Mouse (Mus musculus) MEL (cell line): ENCODE data around the gene Elavl2. TPM values are rescaled to one million over a fixed set of nuclear protein-coding genes. Genes with fewer than 3 reads are reported as not detected.

Experiments used
- DNase-seq: peaks from one replicate; pipeline ENCODE4 v3.0.0; 2011; ENCODE audit warnings: low read depth, low spot score
- H3K27ac ChIP-seq: 2 replicates; pipeline ENCODE4 v1.5.1; 2012; ENCODE audit warnings: low read depth, mild to moderate bottlenecking, control low read depth, low read length, moderate library complexity; ENCODE audit not compliant: control insufficient read depth
- H3K27me3 ChIP-seq, 2 experiments: fragments of 150-350 bp in 1 of 2; sonication (generic) in 1 of 2; 2 replicates each; pipeline ENCODE4 v1.6.1; 2012; ENCODE audit warnings: low read length in 2 of 2, mild to moderate bottlenecking in 2 of 2, improper control_type of control experiment in 1 of 2, moderate library complexity in 1 of 2; ENCODE audit not compliant: insufficient read depth in 2 of 2, control insufficient read depth in 1 of 2
- H3K36me3 ChIP-seq, 2 experiments: 2 replicates each; pipeline ENCODE4 v1.6.1; 2012 to 2014; ENCODE audit warnings: low read length in 2 of 2, improper control_type of control experiment in 1 of 2, inconsistent platforms in 1 of 2, mild to moderate bottlenecking in 1 of 2; ENCODE audit not compliant: insufficient read depth in 2 of 2, control insufficient read depth in 1 of 2
- H3K4me1 ChIP-seq, 2 experiments: fragments of 150-350 bp in 1 of 2; sonication (generic) in 1 of 2; 2 replicates each; pipeline ENCODE4 v1.6.1; 2012; ENCODE audit warnings: low read length in 2 of 2, improper control_type of control experiment in 1 of 2, mild to moderate bottlenecking in 1 of 2; ENCODE audit not compliant: insufficient read depth in 2 of 2, control insufficient read depth in 1 of 2
- H3K4me3 ChIP-seq, 2 experiments: fragments of 150-350 bp in 1 of 2; sonication (generic) in 1 of 2; 2 replicates each; pipeline ENCODE4 v1.5.1; 2012; ENCODE audit warnings: low read depth in 2 of 2, low read length in 2 of 2, mild to moderate bottlenecking in 2 of 2, moderate library complexity in 2 of 2, control low read depth in 1 of 2, improper control_type of control experiment in 1 of 2; ENCODE audit not compliant: control insufficient read depth in 1 of 2, insufficient read depth in 1 of 2
- H3K79me2 ChIP-seq: 2 replicates; pipeline ENCODE4 v1.6.1; 2012; ENCODE audit warnings: mild to moderate bottlenecking, low read length, moderate library complexity; ENCODE audit not compliant: control insufficient read depth, poor library complexity, insufficient read depth
- H3K9ac ChIP-seq: 2 replicates; pipeline ENCODE4 v1.6.1; 2012; ENCODE audit warnings: low read depth, mild to moderate bottlenecking, control low read depth, low read length, moderate library complexity; ENCODE audit not compliant: control insufficient read depth, poor library complexity, severe bottlenecking
- H3K9me3 ChIP-seq: fragments of 150-350 bp; sonication (generic); replicated peaks from 2 replicates; pipeline ENCODE4 v1.6.1; 2012; ENCODE audit warnings: mild to moderate bottlenecking, low read length, improper control_type of control experiment, moderate library complexity; ENCODE audit not compliant: insufficient read depth
- BHLHE40 ChIP-seq: IDR thresholded peaks from 2 replicates; pipeline ENCODE4 v1.6.1; 2012; ENCODE audit warnings: low read depth, mild to moderate bottlenecking, inconsistent platforms, low read length, improper control_type of control experiment, borderline replicate concordance
- CTCF ChIP-seq, 3 experiments: IDR thresholded peaks in 2 of 3; conservative IDR thresholded peaks in 1 of 3; 2 replicates each; pipeline ENCODE4 v1.5.1; 2011 to 2012; ENCODE audit warnings: low read length in 3 of 3, low read depth in 2 of 3, mild to moderate bottlenecking in 2 of 3, improper control_type of control experiment in 1 of 3, inconsistent platforms in 1 of 3, mixed read lengths in 1 of 3, moderate library complexity in 1 of 3; ENCODE audit not compliant: control insufficient read depth in 1 of 3, insufficient read depth in 1 of 3, poor library complexity in 1 of 3, severe bottlenecking in 1 of 3
- E2F4 ChIP-seq: IDR thresholded peaks from 2 replicates; pipeline ENCODE4 v1.6.1; 2011; ENCODE audit warnings: low read depth, low read length, improper control_type of control experiment, borderline replicate concordance
- EP300 ChIP-seq, 2 experiments: IDR thresholded peaks; 2 replicates each; pipeline ENCODE4 v1.6.1; 2011; ENCODE audit warnings: improper control_type of control experiment in 2 of 2, low read length in 2 of 2, low read depth in 1 of 2, mild to moderate bottlenecking in 1 of 2
- GABPA ChIP-seq: IDR thresholded peaks from 2 replicates; pipeline ENCODE4 v1.6.1; 2012; ENCODE audit warnings: low read depth, mild to moderate bottlenecking, inconsistent platforms, low read length, improper control_type of control experiment, moderate library complexity
- GATA1 ChIP-seq: IDR thresholded peaks from 2 replicates; pipeline ENCODE4 v1.6.1; 2011; ENCODE audit warnings: low read depth, low read length, improper control_type of control experiment
- HCFC1 ChIP-seq: IDR thresholded peaks from 2 replicates; pipeline ENCODE4 v1.6.1; 2012; ENCODE audit warnings: low read depth, mild to moderate bottlenecking, inconsistent platforms, low read length, improper control_type of control experiment, moderate library complexity
- KAT2A ChIP-seq: conservative IDR thresholded peaks from 2 replicates; pipeline ENCODE4 v1.6.1; 2012; ENCODE audit warnings: low read depth, low read length, improper control_type of control experiment, inconsistent platforms
- MAFK ChIP-seq: IDR thresholded peaks from 2 replicates; pipeline ENCODE4 v1.6.1; 2011; ENCODE audit warnings: low read depth, mild to moderate bottlenecking, low read length, improper control_type of control experiment, borderline replicate concordance
- MEF2A ChIP-seq: IDR thresholded peaks from 2 replicates; pipeline ENCODE4 v1.6.1; 2014; ENCODE audit warnings: low read depth, mild to moderate bottlenecking, inconsistent platforms, low read length, improper control_type of control experiment; ENCODE audit not compliant: poor library complexity, insufficient replicate concordance, severe bottlenecking; ENCODE audit errors: extremely low read depth
- MYB ChIP-seq: IDR thresholded peaks from 2 replicates; pipeline ENCODE4 v1.6.1; 2011; ENCODE audit warnings: mild to moderate bottlenecking, low read depth, low read length, improper control_type of control experiment
- MYC ChIP-seq: IDR thresholded peaks from 2 replicates; pipeline ENCODE4 v1.6.1; 2011; ENCODE audit warnings: low read depth, mild to moderate bottlenecking, low read length, improper control_type of control experiment, moderate library complexity
- NELFE ChIP-seq: IDR thresholded peaks from 2 replicates; pipeline ENCODE4 v1.6.1; 2011; ENCODE audit warnings: low read depth, low read length, improper control_type of control experiment
- NRF1 ChIP-seq: IDR thresholded peaks from 2 replicates; pipeline ENCODE4 v1.6.1; 2014; ENCODE audit warnings: low read depth, mild to moderate bottlenecking, inconsistent platforms, low read length, improper control_type of control experiment, moderate library complexity; ENCODE audit not compliant: poor library complexity, insufficient read depth, severe bottlenecking
- POLR2A ChIP-seq, 2 experiments: IDR thresholded peaks; 2 replicates each; pipeline ENCODE4 v1.6.1; 2011 to 2012; ENCODE audit warnings: low read length in 2 of 2, mild to moderate bottlenecking in 2 of 2, control low read depth in 1 of 2, improper control_type of control experiment in 1 of 2, low read depth in 1 of 2, moderate library complexity in 1 of 2; ENCODE audit not compliant: control insufficient read depth in 1 of 2, insufficient read depth in 1 of 2, poor library complexity in 1 of 2
- POLR2AphosphoS2 ChIP-seq: IDR thresholded peaks from 2 replicates; pipeline ENCODE4 v1.6.1; 2011; ENCODE audit warnings: low read length, improper control_type of control experiment
- POLR2AphosphoS5 ChIP-seq: IDR thresholded peaks from 2 replicates; pipeline ENCODE4 v1.6.1; 2012; ENCODE audit warnings: low read depth, borderline replicate concordance, mild to moderate bottlenecking, inconsistent platforms, low read length, moderate library complexity, mixed read lengths
- RCOR1 ChIP-seq: IDR thresholded peaks from 2 replicates; pipeline ENCODE4 v1.6.1; 2012; ENCODE audit warnings: low read depth, mild to moderate bottlenecking, inconsistent platforms, low read length, improper control_type of control experiment
- SIN3A ChIP-seq: IDR thresholded peaks from 2 replicates; pipeline ENCODE4 v1.6.1; 2012; ENCODE audit warnings: low read length, improper control_type of control experiment, inconsistent platforms
- TAL1 ChIP-seq: IDR thresholded peaks from 2 replicates; pipeline ENCODE4 v1.6.1; 2012; ENCODE audit warnings: mild to moderate bottlenecking, inconsistent platforms, low read length, moderate library complexity, mixed read lengths
- TCF12 ChIP-seq: IDR thresholded peaks from 2 replicates; pipeline ENCODE4 v1.6.1; 2014; ENCODE audit warnings: low read depth, mild to moderate bottlenecking, inconsistent platforms, low read length, improper control_type of control experiment, moderate library complexity
- ZKSCAN1 ChIP-seq: IDR thresholded peaks from 2 replicates; pipeline ENCODE4 v1.6.1; 2012; ENCODE audit warnings: low read depth, mild to moderate bottlenecking, inconsistent platforms, low read length, improper control_type of control experiment, moderate library complexity
- ZMIZ1 ChIP-seq: IDR thresholded peaks from 2 replicates; pipeline ENCODE4 v1.6.1; 2012; ENCODE audit warnings: low read depth, mild to moderate bottlenecking, inconsistent platforms, low read length, improper control_type of control experiment, moderate library complexity
- ZNF384 ChIP-seq: IDR thresholded peaks from 2 replicates; pipeline ENCODE4 v1.6.1; 2012; ENCODE audit warnings: low read depth, mild to moderate bottlenecking, inconsistent platforms, low read length, improper control_type of control experiment
- polyA plus RNA-seq, 2 experiments: library from polyadenylated mRNA; stranded (reverse) in 1 of 2; unstranded in 1 of 2; fragments of >175 nt in 1 of 2; fragments of >200 nt in 1 of 2; gene quantifications; 2 replicates each; pipeline versions ENCODE4 v1.2.1 to v1.2.4; 2012; ENCODE audit warnings: low replicate concordance in 2 of 2, low read depth in 1 of 2; ENCODE audit not compliant: insufficient read length in 2 of 2, insufficient read depth in 1 of 2, missing spikeins in 1 of 2
- total RNA-seq: library from RNA; depleted of rRNA; stranded (reverse); fragments of 300-350 nt; gene quantifications from 2 replicates; pipeline ENCODE4 v1.2.3, GENCODE M21; 2012

Gene Elavl2
- total and polyA plus RNA-seq, 3 experiments, result not detected

DNA sequence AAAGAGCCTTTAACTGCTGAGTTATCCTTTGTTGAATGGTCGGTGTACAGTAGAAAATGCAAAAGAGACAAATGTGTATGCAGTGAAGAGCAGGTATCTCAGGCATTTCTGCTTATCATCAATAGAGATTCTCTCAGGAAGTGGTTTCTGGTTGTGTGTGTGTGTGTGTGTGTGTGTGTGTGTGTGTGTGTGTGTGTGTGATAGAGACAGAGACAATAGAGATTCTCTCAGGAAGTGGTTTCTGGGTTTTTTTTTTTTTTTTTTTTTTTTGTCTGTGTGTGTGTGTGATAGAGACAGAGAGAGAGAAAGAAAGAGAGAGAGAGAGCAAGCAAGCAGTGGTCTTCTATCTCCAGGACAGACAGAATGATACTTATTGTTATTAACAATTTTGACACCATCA, 15.0 kb upstream of the Elavl2 start:
- no peak overlapping the region for H3K9ac ChIP-seq
- no peaks in the 10 kb centered on the region for H3K4me1 ChIP-seq
- DNase-seq, result peak; percentile 6
- no peaks in the 10 kb centered on the region for H3K79me2 ChIP-seq
- no peaks in the 10 kb centered on the region for H3K36me3 ChIP-seq
- H3K9me3 ChIP-seq, result no peaks in the 10 kb centered on the region
- H3K27ac ChIP-seq, result no peak overlapping the region
- no peaks in the 10 kb centered on the region for H3K27me3 ChIP-seq
- TF ChIP-seq GABPA (no peak), ZNF384 (peak; percentile 80), TCF12 (peak; percentile 47; the same call in 1 of the 2 replicates), EP300 (IDR thresholded peaks at IDR 0.05; ENCODE audit: low read depth in 1 of 2, low read length in 2 of 2) (peak; percentile 9 to 62; a peak in 2 of 4 replicates)
- H3K4me3 ChIP-seq, result no peak overlapping the region

DNA sequence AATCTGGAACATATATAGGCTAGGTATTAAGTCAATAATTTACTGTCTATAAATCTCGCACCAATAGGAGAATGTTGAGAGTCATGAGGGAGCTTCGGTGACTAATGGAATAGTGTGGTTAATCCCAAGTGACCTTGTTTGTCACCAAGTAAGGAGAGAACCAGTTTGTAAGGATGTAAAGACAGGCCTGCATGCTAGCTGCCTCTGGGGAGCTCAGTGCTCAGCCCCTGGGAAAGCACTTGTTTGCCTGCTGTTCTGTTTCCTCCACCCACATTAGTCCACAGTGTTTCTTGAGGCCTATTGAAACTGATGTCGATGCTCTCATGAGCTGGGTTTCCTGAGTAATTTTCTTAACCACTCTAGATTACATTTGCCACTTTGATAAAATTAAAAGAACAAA, 4.5 kb upstream of the Elavl2 start:
- TF ChIP-seq POLR2AphosphoS5, result no peak
- no peak for TF ChIP-seq ZMIZ1
- TF ChIP-seq KAT2A, result no peak
- no peak for TF ChIP-seq SIN3A
- TF ChIP-seq TCF12, result no peak
- no peak for TF ChIP-seq TAL1
- TF ChIP-seq NELFE, result no peak
- no peak for TF ChIP-seq BHLHE40
- no peaks in the 10 kb centered on the region for H3K36me3 ChIP-seq
- H3K9me3 ChIP-seq, result no peaks in the 10 kb centered on the region
- no peak overlapping the region for H3K4me3 ChIP-seq
- no peaks in the 10 kb centered on the region for H3K27me3 ChIP-seq
- H3K9ac ChIP-seq, result no peak overlapping the region
- no peak overlapping the region for H3K27ac ChIP-seq
- H3K79me2 ChIP-seq, result no peaks in the 10 kb centered on the region
- no peaks in the 10 kb centered on the region for H3K4me1 ChIP-seq
- no peak for DNase-seq

DNA sequence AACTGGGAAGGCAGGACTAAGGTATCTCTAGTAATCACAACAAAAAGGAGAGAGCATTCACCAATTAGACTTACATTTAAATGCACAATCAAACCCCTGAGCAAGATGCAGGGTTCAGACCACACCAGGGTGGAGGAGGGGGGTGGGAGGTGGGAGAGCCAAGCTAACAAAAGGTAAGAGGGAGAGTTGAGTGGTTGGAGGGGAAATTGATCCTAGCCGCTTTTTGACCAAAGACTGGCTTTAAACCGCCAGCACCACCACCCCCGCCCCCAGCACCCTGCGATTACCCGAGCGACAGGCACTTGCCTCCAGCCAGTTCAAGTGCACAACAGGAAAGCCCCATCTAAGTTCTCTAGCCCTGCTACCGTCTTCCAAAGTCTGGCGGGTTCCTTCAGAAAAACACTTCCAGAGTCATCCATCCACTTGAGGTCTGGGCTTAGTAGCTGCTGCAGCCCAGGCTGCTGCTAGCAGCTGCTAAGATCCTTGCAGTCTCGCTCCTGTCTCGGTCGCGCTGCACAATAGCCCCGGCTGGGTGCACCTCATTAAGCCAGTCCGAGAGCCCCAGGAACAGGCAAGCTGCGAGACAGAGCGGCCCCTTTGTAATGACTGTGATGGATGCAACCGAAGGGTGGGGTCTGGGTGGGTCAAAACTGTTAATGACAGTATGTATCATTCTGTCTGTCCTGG, 932 bp downstream of the Elavl2 start:
- TF ChIP-seq ZKSCAN1 (no peak), POLR2A (IDR thresholded peaks at IDR 0.05; ENCODE audit: control insufficient read depth in 1 of 2, insufficient read depth in 1 of 2, low read depth in 1 of 2, low read length in 2 of 2, poor library complexity in 1 of 2) (no peak), ZNF384 (no peak), GATA1 (no peak), RCOR1 (no peak), TAL1 (no peak), E2F4 (no peak), MAFK (no peak), CTCF (IDR thresholded peaks at IDR 0.05 in 2 of 3, conservative IDR thresholded peaks at IDR 0.05 in 1 of 3; ENCODE audit: control insufficient read depth in 1 of 3, insufficient read depth in 1 of 3, low read depth in 2 of 3, low read length in 3 of 3, poor library complexity in 1 of 3, severe bottlenecking in 1 of 3) (no peak), MYC (no peak), KAT2A (no peak), HCFC1 (no peak), SIN3A (no peak), EP300 (IDR thresholded peaks at IDR 0.05; ENCODE audit: low read depth in 1 of 2, low read length in 2 of 2) (no peak), NRF1 (no peak), ZMIZ1 (no peak), MEF2A (no peak), POLR2AphosphoS2 (no peak), MYB (no peak)
- TF ChIP-seq, all 39 proteins: peak for 0
- no peak for DNase-seq
- no peaks in the 10 kb centered on the region for H3K27me3 ChIP-seq
- no peak overlapping the region for H3K4me3 ChIP-seq
- H3K9me3 ChIP-seq, result no peaks in the 10 kb centered on the region
- H3K27ac ChIP-seq, result no peak overlapping the region
- no peak overlapping the region for H3K9ac ChIP-seq
- no peaks in the 10 kb centered on the region for H3K79me2 ChIP-seq
- H3K36me3 ChIP-seq, result no peaks in the 10 kb centered on the region
- H3K4me1 ChIP-seq, result no peaks in the 10 kb centered on the region
